Mouse (Mus musculus) retina, adult 2 months (tissue): ENCODE measurements around the gene Upk3b.

Source experiments
- DNase-seq: peaks from one replicate; pipeline ENCODE4 v3.0.0-alpha.2; 2012; ENCODE audit warnings: low read depth, low spot score

Upk3b gene

GRCm38 (mm10) chr5:136038258-136039214 is at the start of gene Upk3b:
Upk3b (plus strand) TSS chr5:136038496.
- DNase-seq = no peak

- no peak for DNase-seq
These were observed 47.7 kb upstream of the Upk3b start for GRCm38 (mm10) chr5:135990601-135991000.

GRCm38 (mm10) chr5:135993381-135993965 is 44.8 kb upstream of the Upk3b start:
- no peak for DNase-seq

GRCm38 (mm10) chr5:135994335-135994724 is 44.0 kb upstream of the Upk3b start:
- DNase-seq = no peak

- DNase-seq = peak; percentile 76
These were observed 43.3 kb upstream of the Upk3b start, which contains the start of gene Dtx2 for GRCm38 (mm10) chr5:135994725-135995687. Dtx2 (plus strand) TSS chr5:135994800.

DNA sequence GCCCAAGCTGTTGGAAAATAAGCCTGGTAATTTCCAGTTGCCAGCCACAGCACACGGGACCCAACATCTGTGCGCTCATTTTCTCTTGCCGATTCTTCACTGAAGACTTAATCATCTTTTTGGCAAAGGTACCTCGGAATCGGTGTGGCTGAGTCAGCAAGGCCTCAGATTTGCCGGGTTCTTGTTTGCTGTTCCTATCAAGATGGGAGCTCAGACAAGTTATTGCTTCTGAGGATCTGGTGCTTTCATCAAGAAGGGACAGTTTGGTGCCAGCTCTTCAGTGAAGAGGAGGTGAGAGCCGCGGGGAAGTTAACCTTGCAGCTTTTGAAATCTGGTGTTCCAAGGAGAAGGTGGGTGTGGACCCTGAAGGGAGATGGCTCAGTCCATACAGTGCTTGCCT is 42.1 kb upstream of the Upk3b start:
- DNase-seq = no peak

DNA sequence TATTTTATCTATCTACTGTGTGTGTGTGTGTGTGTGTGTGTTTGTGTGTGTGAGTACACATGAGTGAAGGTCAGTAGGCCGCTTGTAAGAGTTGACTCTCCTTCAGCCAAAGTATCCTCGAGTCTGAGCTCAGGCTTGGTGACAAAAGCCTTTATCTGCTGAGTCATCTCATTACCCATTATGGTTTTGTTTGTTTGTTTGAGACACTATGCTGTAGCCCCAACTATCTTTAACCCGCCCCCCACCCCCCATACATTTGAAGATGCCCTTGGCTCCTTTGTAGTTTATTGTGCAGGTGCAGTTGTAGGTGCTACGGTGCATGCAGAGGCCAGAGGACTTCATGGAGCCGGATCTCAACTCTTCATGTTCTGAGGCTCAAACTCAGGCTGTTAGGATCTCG is 37.1 kb upstream of the Upk3b start:
- DNase-seq = no peak

DNA sequence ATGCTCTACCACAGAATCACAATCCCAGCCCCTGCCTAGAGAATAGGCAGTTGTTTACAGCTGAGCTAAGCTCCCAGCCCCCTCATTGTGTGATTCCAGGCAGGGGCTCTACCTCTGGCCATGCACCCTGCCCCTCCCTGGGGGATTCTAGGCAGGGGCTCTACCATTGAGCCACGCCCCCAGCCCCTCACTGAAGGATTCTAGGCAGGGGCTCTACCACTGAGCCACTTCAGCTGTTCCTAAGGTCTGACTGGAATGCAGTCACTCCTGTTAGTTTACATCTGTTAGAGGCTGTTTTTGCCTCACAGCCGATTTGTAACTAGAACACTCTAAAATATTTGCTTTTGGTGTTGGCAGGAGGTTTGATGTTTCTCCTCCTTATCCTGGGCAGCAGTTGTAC is 36.0 kb upstream of the Upk3b start:
- DNase-seq = no peak

- DNase-seq = no peak
These were observed 35.5 kb upstream of the Upk3b start for GRCm38 (mm10) chr5:136002751-136003151.

DNA sequence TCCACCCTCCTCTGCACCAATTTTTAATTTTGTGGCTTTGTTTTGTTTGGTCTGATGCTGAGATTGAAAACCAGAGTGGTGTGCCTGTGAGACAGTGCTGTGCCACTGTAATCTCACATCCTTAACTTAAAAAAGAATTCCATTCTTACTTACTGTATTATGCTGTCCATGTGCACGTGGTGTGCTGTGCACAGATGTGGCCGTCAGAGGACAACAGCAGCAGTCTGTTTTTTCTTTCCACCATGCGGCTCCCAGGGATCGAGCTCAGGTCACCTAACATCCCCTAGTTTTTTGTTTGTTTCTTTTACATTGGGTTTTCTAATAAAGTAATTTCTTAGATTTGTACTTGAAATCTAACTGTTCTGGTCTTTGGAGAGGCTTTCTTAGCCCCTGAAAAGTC is 33.8 kb upstream of the Upk3b start:
- no peak for DNase-seq

- DNase-seq = no peak
These were observed 30.6 kb upstream of the Upk3b start for GRCm38 (mm10) chr5:136007745-136008144.

- no peak for DNase-seq
These were observed 23.4 kb upstream of the Upk3b start for GRCm38 (mm10) chr5:136014877-136015276.

DNA sequence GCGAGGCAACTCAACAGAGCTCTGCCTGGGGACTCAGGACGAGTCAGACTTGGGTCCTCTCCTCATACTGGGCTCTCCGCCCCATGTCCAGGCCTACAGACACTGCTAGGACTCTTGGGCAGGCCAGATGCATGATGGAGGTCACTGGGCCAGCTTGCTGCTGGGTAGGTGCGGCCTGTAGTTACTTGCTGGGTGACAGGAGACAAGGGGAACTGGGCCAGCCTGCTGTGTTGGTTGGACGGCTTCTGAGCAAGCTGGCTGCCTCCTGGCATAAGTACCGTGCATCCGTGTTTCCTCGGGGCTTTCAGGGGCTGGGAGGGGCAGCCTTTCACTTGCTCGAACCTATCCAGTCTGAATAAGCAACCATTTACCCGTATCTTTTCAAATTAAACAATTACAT is 22.7 kb upstream of the Upk3b start:
- DNase-seq = no peak

DNA sequence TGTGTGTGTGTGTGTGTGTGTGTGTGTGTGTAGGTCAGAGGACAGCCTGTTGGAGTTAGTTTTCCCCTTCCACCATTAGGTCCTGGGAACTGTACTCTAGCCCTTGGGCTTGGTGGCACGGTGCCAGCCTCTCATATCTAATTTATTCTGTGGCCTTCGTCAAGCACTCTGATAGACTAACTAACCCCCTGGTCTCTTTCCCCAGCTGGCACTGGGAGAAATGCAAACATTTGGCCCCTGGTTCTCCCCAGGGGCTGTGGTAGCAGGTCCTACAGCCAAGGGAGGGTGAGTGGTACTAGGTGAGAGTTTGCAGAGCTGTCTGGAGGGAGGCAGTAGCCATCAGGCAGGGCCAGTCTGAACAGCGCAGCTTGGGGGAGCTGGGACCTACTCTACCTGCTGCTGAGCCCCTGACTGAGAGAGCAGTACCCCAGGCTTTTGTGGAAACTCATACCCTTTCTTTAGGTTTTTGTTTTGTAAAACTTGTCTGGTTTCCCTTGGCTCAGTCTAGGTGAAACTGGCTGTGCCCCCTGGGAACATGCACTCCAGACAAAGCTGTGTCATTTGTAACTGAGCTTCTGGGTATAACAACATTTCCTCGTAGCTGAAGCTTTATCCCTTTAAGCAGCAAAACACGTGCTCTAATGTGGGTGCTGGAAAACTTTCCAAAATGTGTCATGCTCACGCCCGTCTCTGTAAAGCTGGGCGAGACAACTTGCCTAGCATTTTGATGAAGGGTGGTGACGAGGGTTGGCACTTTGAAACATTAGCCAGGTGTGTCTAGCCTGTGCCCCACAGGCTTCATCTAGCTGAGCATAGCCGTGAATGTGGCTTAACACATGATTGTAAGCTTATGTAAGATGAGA is 22.1 kb upstream of the Upk3b start:
- DNase-seq = no peak

DNA sequence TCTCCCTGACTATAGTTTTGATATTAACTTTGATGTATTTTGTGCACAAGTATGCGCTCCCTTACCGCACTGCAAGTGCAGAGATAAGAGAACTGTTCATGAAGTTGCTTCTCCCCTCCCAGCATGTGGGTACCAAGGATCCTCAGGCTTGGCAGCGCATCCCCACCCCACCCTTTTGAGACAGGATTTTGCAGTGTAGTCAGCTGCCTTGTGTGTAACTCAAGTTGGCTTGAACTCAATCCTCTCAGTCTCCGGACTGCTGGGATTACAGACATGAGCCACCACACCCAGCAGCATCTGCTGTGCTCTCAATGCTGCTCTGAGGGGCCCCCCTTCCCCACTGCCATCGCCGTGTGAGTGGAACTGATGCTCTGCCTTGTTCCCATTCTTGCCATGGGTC is 21.0 kb upstream of the Upk3b start:
- DNase-seq = no peak

GRCm38 (mm10) chr5:136018726-136019125 is 19.6 kb upstream of the Upk3b start:
- no peak for DNase-seq

GRCm38 (mm10) chr5:136019907-136020306 is 18.4 kb upstream of the Upk3b start:
- DNase-seq = no peak

- no peak for DNase-seq
These were observed 12.6 kb upstream of the Upk3b start for GRCm38 (mm10) chr5:136025712-136026111.

DNA sequence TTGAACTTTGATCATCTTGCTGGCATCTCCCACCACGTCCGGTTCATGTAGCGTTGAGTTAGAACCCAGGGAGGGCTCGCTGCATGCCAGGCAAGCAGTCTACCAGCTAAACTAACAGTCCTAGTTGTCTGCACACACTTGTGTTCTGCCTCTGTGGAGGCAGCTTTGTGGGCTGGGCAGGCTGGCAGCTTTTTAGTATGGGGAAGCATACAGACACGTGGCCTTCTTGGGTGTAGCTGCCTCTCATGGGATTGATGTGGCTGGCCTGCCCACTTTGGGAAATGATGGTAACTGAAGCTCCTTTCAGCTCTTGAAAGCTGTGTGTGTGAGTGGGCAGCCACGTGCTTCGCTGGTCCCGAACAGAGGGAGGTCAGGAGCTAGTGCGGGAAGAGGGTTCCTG is 11.4 kb upstream of the Upk3b start:
- no peak for DNase-seq

GRCm38 (mm10) chr5:136027612-136028311 is 10.5 kb upstream of the Upk3b start:
- no peak for DNase-seq
